Mouse (Mus musculus) forebrain, postnatal 0 days (tissue): Measurements from ENCODE around the gene Trpm3. TPM values are rescaled to one million over a fixed set of nuclear protein-coding genes. Genes with fewer than 3 reads are reported as not detected.

Source experiments
- ATAC-seq: fragments of 200-750 bp; cut with Nextera tagmentation; 2 replicates; pipeline ENCODE4 v1.8.0; 2017; ENCODE audit warnings: mild to moderate bottlenecking, moderate library complexity
- DNase-seq: peaks from one replicate; pipeline ENCODE4 v3.0.0-alpha.2; 2015
- H3K27ac ChIP-seq: fragments of 300-500 bp; sonication (generic); 2 replicates; pipeline ENCODE4 v1.5.1; 2014; ENCODE audit warnings: low read depth, mild to moderate bottlenecking, antibody characterized with exemption, low read length, moderate library complexity, mixed read lengths
- H3K27me3 ChIP-seq: fragments of 300-500 bp; sonication (generic); 2 replicates; pipeline ENCODE4 v1.6.1; 2014; ENCODE audit warnings: mild to moderate bottlenecking, low read length, mixed read lengths; ENCODE audit not compliant: insufficient read depth
- H3K36me3 ChIP-seq: fragments of 300-500 bp; sonication (generic); 2 replicates; pipeline ENCODE4 v1.6.1; 2014; ENCODE audit warnings: mild to moderate bottlenecking, moderate library complexity; ENCODE audit not compliant: insufficient read depth
- H3K4me1 ChIP-seq: fragments of 300-500 bp; sonication (generic); 2 replicates; pipeline ENCODE4 v1.6.1; 2014; ENCODE audit warnings: antibody characterized with exemption; ENCODE audit not compliant: insufficient read depth
- H3K4me2 ChIP-seq: fragments of 300-500 bp; sonication (generic); 2 replicates; pipeline ENCODE4 v1.6.1; 2014; ENCODE audit warnings: low read depth, mild to moderate bottlenecking, moderate library complexity
- H3K4me3 ChIP-seq: fragments of 300-500 bp; sonication (generic); 2 replicates; pipeline ENCODE4 v1.5.1; 2014; ENCODE audit warnings: low read depth, low read length, mixed read lengths
- H3K9ac ChIP-seq: fragments of 300-500 bp; sonication (generic); 2 replicates; pipeline ENCODE4 v1.6.1; 2014; ENCODE audit warnings: mild to moderate bottlenecking
- H3K9me3 ChIP-seq: fragments of 300-500 bp; sonication (generic); 2 replicates; pipeline ENCODE4 v1.6.1; 2016; ENCODE audit warnings: low read length
- CTCF ChIP-seq: sonication (generic); IDR thresholded peaks from 2 replicates; pipeline ENCODE4 v1.5.1; 2016; ENCODE audit warnings: antibody characterized with exemption, control low read depth, low read depth
- WGBS: fragments of 180-500 bp; shearing (Covaris S2); extraction: QIAGEN DNeasy Blood & Tissue Kit; methylation state at CpG from one replicate; pipeline ENCODE4 v1.1.7; 2014; 5-methylcytosine and 5-hydroxymethylcytosine counted together
- polyA plus RNA-seq: library from polyadenylated mRNA; unstranded; fragments of >200 nt; fragmentation: Nextera tagmentation; extraction: Ambion mirVana; gene quantifications from 2 replicates; pipeline ENCODE4 v1.2.1, GENCODE M21; 2015
- total RNA-seq: library from RNA; depleted of rRNA; stranded (reverse); fragments of >200 nt; gene quantifications from 2 replicates; pipeline ENCODE4 v1.2.3, GENCODE M21; 2014

Trpm3 gene
- total and polyA plus RNA-seq, 2 experiments from 2014 or later = 25.6 to 39.7 TPM

DNA sequence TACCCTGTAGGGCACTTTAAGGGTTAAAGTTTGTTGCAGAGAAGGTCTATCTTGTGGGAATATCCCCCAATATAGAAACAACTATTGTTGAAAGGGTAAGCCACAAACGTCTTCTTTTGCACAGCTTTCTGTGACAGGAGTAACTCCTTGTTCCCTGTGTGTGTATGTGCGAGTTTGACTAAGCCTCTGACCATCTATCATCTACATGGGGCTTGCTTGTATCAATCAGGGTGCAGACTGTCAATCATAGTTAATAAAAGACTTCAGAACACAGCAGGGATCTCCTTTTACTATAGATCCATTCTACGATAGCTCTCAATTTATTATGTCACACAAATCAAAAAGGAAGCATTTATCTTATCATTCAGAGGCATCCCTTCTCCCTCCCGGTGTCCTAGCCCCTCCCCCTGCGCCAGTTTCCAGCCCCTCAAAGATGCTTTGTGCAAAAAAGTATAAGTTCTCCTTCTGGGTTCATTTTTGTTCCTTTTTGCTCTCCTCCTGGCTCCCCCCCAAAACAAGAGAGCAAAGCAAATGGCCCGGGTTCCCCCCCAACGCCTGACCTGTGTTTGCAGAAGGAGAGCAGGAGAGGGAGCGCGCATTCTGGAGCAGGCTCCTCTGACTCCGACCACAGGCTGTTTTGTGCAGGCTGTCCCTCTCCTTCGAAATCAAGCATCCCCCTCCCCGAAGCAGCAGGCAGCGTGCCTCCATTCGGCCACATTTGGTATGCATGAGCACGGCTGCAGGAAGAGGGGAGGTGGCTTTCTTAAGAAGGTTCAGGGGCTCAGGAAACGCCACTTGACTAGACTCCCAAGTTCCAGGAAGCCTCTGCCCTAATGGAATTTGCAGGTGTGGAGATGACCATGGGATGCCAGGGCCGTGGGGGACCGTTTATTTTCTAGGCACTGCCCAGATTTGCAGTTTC lies 308.8 kb downstream of the Trpm3 start:
- H3K4me2 ChIP-seq = peak overlapping the region; percentile 67
- peak; percentile 39 for TF ChIP-seq CTCF
- peak overlapping the region; percentile 56 for H3K9ac ChIP-seq
- H3K27ac ChIP-seq = peak overlapping the region; percentile 67
- no peaks in the 10 kb centered on the region for H3K36me3 ChIP-seq
- DNase-seq (peak; percentile 62), ATAC-seq (peak; percentile 81)
- H3K27me3 ChIP-seq = no peaks in the 10 kb centered on the region
- peaks cover 7% of the 10 kb centered on the region; the same call in 1 of the 2 replicates for H3K4me1 ChIP-seq
- peak overlapping the region; percentile 48 for H3K4me3 ChIP-seq
- WGBS = 2% methylated on average over 18 of the region's 18 CpGs
- H3K9me3 ChIP-seq = no peaks in the 10 kb centered on the region

- TF ChIP-seq CTCF = peak; percentile 32
- Histone ChIP-seq H3K4me2 (peak overlapping the region; percentile 67), H3K4me1 (peaks cover 7% of the 10 kb centered on the region; the same call in 1 of the 2 replicates), H3K36me3 (no peaks in the 10 kb centered on the region), H3K27ac (peak overlapping the region; percentile 67), H3K27me3 (no peaks in the 10 kb centered on the region), H3K9ac (peak overlapping the region; percentile 56), H3K9me3 (no peaks in the 10 kb centered on the region), H3K4me3 (peak overlapping the region; percentile 48)
- ATAC-seq (peak; percentile 63), DNase-seq (peak; percentile 49)
- WGBS = 19% methylated on average over 20 of the region's 20 CpGs
These were observed 309.8 kb downstream of the Trpm3 start for GRCm38 (mm10) chr19:22448340-22449288.

DNA sequence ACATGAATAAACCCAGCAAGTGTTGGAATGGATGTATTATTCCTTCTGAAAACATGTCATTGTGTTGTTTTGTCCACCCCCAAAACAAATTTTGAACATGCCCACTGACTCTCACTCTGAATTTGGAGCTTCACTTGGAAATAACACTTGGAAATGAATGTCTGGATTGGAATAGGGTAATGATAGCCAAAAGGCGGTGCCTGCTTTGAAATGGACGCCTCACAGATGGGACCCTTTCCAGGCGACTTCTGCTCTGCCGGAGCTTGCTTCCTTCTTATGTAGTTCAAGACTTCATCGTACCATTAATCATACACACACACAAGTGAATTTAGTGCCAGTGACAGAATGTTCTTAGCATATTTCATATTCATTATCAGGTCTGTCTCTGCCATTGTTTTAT lies 312.4 kb downstream of the Trpm3 start:
- no peaks in the 10 kb centered on the region for H3K27me3 ChIP-seq
- H3K4me2 ChIP-seq = no peak overlapping the region
- peaks cover 7% of the 10 kb centered on the region; the same call in 1 of the 2 replicates for H3K4me1 ChIP-seq
- TF ChIP-seq CTCF = no peak
- DNase-seq = peak; percentile 43
- no peaks in the 10 kb centered on the region for H3K9me3 ChIP-seq
- ATAC-seq = peak; percentile 46
- no peak overlapping the region for H3K27ac ChIP-seq
- H3K9ac ChIP-seq = no peak overlapping the region
- H3K36me3 ChIP-seq = no peaks in the 10 kb centered on the region
- no peak overlapping the region for H3K4me3 ChIP-seq
- WGBS = 56% methylated on average over 5 of the region's 5 CpGs

DNA sequence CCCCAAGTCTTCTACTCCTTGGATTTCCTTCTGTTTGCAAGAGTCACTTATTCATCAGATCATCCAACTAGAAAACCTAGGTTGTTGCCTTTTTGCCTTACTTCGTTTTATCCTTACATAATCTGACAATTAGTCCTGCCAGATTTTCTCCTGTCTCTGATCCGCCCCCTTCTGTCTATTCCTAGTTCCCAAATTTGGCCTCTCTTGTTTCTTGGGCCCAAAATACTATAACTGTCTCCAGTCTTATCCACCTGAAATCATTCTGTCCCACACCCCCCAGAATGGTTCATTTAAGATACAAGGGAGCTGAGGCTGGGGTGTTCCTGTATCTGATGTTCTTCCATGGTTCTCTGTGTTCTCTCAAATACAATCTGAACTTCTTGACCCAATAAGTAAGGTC lies 318.1 kb downstream of the Trpm3 start:
- Histone ChIP-seq H3K27ac (no peak overlapping the region), H3K36me3 (no peaks in the 10 kb centered on the region), H3K4me1 (no peaks in the 10 kb centered on the region), H3K4me2 (no peak overlapping the region), H3K4me3 (no peak overlapping the region), H3K27me3 (no peaks in the 10 kb centered on the region), H3K9me3 (no peaks in the 10 kb centered on the region), H3K9ac (no peak overlapping the region)
- ATAC-seq (no peak), DNase-seq (no peak)
- TF ChIP-seq CTCF = no peak
- WGBS = 79% methylated on average over 2 of the region's 2 CpGs

DNA sequence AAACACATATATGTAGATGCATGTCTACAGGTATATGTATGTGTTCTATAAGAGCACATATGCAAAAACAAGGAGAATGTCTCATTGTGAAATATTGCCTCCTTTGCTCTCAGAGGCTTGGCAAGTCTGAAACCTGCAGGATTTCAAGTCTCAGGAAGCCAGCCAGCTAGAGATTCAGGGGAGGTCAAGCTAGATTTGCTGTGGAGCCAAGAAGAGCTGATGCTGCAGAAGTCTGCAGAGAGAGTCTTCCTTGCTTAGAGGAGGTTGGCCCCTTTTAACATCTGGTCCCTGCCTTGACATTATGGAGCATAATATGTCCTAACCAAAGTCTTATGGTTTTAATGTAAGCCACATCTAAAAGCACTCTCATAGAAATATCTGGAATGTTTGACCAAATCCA lies 323.2 kb downstream of the Trpm3 start:
- H3K9me3 ChIP-seq = no peaks in the 10 kb centered on the region
- H3K4me1 ChIP-seq = no peaks in the 10 kb centered on the region
- TF ChIP-seq CTCF = no peak
- no peaks in the 10 kb centered on the region for H3K27me3 ChIP-seq
- no peaks in the 10 kb centered on the region for H3K36me3 ChIP-seq
- H3K27ac ChIP-seq = no peak overlapping the region
- no peak for DNase-seq
- no peak overlapping the region for H3K4me2 ChIP-seq
- H3K4me3 ChIP-seq = no peak overlapping the region
- ATAC-seq = no peak
- no peak overlapping the region for H3K9ac ChIP-seq

- 32% methylated on average over 3 of the region's 3 CpGs for WGBS
- no peak for ATAC-seq
- DNase-seq = no peak
These were observed 324.7 kb downstream of the Trpm3 start for GRCm38 (mm10) chr19:22463506-22463905.

More at GRCm38 (mm10) chr19:22463506-22463905, 324.7 kb downstream of the Trpm3 start:
- H3K9ac ChIP-seq = no peak overlapping the region
- no peaks in the 10 kb centered on the region for H3K9me3 ChIP-seq
- H3K4me1 ChIP-seq = no peaks in the 10 kb centered on the region
- H3K4me2 ChIP-seq = no peak overlapping the region
- no peak overlapping the region for H3K4me3 ChIP-seq
- no peaks in the 10 kb centered on the region for H3K36me3 ChIP-seq
- TF ChIP-seq CTCF = no peak
- H3K27me3 ChIP-seq = no peaks in the 10 kb centered on the region
- H3K27ac ChIP-seq = no peak overlapping the region
